Mouse (Mus musculus) thymus, postnatal 14 days (tissue): ENCODE measurements around the gene 2310022A10Rik.

Source experiments
- DNase-seq: peaks from one replicate; pipeline ENCODE4 v3.0.0; 2021

The 2310022A10Rik gene

DNA sequence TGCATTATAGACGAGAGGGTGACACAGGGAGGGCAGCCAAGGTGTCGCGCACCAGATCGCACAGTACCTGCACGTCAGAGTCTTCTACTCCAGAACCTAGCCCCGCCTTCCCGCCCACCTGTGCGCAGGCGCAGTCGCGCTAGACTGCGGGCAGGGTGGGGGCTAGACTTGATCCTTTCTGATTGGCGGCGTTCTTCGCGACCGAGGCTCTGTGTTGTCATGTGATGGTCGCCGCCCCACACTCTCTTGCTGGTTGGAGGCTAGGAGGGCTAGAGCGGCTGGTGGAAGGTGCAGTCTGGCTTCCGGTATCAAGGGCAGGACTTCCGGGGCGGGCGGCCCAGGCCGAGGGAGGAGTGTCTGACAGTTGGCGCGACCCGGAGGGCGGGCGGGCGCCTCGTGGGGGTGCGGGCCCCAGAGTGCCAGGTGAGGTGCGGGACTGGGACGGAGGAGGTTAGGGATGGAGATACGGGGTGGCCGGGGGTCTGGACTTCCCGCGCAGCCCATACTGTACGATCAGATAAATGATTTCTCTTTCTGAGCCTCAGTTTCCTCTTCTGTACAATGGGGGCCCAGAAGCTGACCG, at the start of gene 2310022A10Rik, which contains the start of gene Pld3:
2310022A10Rik (plus strand) TSS at position 303 of the 583 bp plus-strand sequence.
Pld3 (minus strand) TSS at position 288 of the 583 bp plus-strand sequence.
- DNase-seq, result peak; percentile 96

DNA sequence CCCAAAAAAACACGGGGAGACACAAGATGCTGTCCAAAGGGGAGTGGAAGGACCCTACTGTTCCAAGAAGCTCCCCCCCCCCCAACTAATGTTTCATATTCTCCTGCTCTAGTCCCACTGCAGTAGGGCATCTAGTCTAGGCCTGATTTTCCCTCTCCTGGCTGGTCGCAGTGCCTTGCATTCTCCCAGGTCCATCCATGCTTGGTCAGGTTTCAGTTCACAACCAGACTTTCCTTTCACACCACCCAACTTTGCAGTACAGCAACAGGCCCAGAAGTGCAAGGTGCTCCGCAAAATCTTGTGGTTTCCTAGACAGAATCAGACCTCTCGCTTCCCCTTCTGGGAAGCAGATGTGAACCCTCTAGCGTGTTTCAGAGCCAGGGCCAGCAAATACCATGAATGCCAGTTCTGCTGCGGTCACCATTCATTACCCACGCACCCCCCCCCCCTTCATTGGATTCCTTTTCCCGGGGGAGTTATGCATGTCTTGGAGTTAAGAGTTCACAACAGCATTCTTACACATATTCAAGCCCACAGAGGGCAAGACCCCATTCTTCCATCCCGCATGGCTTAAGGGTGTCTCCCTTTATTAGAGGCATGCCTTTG, 46.2 kb upstream of the 2310022A10Rik start:
- DNase-seq, result no peak

GRCm38 (mm10) chr7:27507711-27508647, 45.1 kb upstream of the 2310022A10Rik start:
- peak; percentile 97 for DNase-seq

GRCm38 (mm10) chr7:27508648-27509005, 44.4 kb upstream of the 2310022A10Rik start:
- peak; percentile 79 for DNase-seq

GRCm38 (mm10) chr7:27510809-27511208, 42.2 kb upstream of the 2310022A10Rik start:
- no peak for DNase-seq

DNA sequence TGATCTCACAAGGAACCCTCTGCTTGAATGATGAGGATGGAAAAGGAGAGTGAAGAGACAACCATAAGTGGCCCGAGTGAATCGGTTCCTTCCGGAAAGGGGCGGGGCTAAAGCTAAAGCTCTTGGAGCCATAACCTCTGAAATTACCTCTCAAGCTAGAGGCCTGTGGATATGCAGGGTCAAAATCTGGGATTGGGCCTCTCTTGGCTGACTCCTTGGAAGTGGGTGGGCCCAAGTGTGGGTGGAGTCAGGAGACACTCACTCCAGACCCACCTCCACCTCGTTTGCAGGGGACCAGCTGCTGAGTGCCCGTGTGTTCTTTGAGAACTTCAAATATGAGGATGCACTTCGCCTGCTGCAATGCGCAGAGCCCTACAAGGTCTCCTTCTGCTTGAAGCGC, 38.1 kb upstream of the 2310022A10Rik start:
- DNase-seq, result no peak

GRCm38 (mm10) chr7:27518314-27518713, 34.7 kb upstream of the 2310022A10Rik start:
- no peak for DNase-seq

- DNase-seq, result no peak
Measured at GRCm38 (mm10) chr7:27520104-27520503, 32.9 kb upstream of the 2310022A10Rik start.

GRCm38 (mm10) chr7:27520599-27520998, 32.4 kb upstream of the 2310022A10Rik start:
- no peak for DNase-seq

GRCm38 (mm10) chr7:27522967-27523366, 30.1 kb upstream of the 2310022A10Rik start, which contains the start of gene Hipk4:
Gene Hipk4, plus strand, starts transcription at chr7:27523267.
- no peak for DNase-seq

DNA sequence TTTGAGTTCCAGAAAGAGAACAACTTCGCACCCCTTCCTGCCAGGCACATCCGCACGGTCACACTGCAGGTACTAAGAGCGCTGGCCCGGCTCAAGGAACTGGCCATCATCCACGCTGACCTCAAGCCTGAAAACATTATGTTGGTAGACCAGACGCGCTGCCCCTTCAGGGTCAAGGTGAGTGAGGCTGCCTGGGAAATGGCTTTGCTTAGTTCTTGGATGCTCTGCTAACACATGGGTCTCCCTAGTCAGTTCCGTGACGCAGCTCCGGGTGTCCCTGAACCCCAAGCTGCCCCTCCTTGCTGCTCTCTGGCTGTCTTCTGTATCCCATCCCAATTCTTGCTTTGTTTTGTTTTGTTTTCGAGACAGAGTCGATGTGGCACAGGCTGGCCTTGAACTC, 29.2 kb upstream of the 2310022A10Rik start:
- no peak for DNase-seq

- peak; percentile 76 for DNase-seq
Measured at GRCm38 (mm10) chr7:27526039-27526827, 26.8 kb upstream of the 2310022A10Rik start.

- no peak for DNase-seq
Measured at GRCm38 (mm10) chr7:27529070-27529469, 24.0 kb upstream of the 2310022A10Rik start.

DNA sequence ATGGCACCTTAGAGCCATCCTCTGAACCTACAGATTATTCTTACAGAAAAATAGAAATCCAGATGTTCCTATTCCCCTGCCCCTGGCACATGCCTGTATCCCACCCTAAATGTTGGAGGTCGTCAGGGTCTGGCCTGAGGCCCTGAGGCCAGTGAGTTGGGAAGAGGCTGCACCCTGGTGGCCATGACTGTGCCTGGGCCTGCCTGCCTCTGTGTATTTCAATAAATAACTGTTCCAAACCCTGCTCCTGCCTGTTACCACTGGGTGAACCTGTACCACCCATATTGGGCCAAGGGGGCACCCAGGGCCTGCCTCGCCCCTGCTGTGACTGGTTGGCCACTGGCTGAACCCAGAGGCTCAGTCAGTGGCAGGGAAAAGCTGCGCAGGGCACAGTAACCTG, 22.1 kb upstream of the 2310022A10Rik start:
- DNase-seq, result no peak

DNA sequence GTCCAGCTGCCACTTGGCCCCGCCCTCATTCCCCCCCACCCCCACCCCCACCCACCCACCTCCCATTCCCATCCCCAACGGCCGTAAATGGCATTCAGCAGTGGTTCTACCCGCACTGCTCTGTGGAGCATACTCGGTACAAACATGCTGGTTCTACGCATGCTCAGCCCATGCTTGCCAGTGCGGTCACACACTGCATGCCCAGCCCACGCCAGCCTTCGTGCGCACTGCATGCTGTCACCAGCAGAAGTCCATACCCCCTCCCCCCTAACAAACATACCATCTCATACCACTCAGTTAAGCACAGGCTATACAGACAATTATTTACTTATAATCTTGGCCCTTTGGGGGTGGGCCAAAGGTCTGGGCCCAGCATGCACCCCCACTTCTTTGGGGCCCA, 21.3 kb upstream of the 2310022A10Rik start:
- no peak for DNase-seq

GRCm38 (mm10) chr7:27532480-27533050, 20.5 kb upstream of the 2310022A10Rik start:
- DNase-seq, result no peak

DNA sequence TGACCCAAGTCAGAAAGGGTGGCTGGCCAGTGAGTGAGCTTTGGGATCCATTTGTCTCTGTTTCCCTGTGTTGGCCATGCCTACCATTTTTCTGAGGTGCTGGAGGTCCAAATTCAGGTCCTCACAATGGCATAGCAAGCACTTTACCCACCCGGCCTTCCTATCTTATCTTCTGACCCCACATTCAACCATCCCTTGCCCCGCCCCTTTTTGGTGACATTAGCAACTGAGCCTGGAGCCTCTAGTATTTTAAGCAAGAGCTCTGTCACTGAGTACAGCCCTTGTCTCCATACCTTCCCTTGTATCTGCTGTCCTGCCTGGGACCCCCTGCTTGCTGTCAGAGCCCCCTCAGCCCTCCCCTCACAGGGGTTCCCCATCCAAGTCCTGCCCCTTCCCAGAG, 17.6 kb upstream of the 2310022A10Rik start:
- DNase-seq, result no peak

GRCm38 (mm10) chr7:27536618-27537017, 16.4 kb upstream of the 2310022A10Rik start:
- no peak for DNase-seq

GRCm38 (mm10) chr7:27537998-27538397, 15.0 kb upstream of the 2310022A10Rik start:
- no peak for DNase-seq

DNA sequence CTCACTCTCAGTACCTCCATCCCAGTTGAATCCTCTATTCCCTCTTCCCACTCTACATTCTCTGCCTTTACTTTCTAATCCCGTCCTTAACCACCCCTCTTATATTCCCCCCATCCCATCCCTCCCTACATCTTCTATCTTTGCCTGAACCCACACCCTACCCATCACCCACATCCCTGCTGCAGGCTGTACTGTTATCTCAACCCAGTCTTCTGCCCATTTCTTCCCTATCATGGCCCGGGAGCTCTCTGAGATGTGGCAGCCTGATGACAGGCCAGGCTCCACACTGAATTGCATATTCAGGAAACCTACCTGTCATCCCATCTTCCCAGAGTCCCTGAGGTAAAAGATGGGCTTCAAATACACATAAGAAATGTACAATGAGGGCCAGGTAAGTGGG, 14.2 kb upstream of the 2310022A10Rik start:
- DNase-seq, result no peak

DNA sequence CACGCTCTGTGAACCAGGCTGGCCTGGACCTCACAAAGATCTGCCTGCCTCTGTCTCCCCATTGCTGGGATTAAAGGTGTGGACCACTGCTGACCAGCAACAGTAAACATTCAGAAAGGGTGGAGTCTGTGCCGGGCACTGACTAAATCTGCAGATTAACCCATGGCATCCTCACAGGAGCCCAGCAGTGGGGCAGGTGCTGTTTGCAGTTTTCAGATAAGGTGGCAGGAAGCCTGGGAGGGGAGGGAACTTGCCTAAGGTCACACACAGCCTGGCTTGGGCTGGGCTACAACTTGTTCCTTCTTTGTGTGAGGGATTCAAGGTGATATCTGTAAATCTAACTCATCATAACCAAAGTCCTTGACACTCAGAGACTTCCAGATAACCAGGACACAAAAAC, 12.5 kb upstream of the 2310022A10Rik start:
- DNase-seq, result no peak

GRCm38 (mm10) chr7:27540935-27541334, 12.1 kb upstream of the 2310022A10Rik start:
- DNase-seq, result peak; percentile 31
